Mouse (Mus musculus): ENCODE results near the gene Wnt7b. TPM values are rescaled to one million over a fixed set of nuclear protein-coding genes. Genes with fewer than 3 reads are reported as not detected.

The Wnt7b gene
- polyA plus RNA-seq (2015; fragmentation: Nextera tagmentation; extraction: Ambion mirVana): 0.18 and 0.21 TPM in 2 replicates

GRCm38 (mm10) chr15:85582356-85582910, at the start of gene Wnt7b:
TSS of gene Wnt7b (minus strand) at chr15:85582473.
- WGBS (ENCODE audit: insufficient replicate concordance): 6% methylated on average over 19 of the region's 19 CpGs
- Histone ChIP-seq H3K9ac (no peak within 1 kb of the TSS), H3K4me2 (peak within 1 kb of the TSS; percentile 58), H3K9me3 (replicated peaks) (no peaks in the 10 kb centered on the region), H3K36me3 (replicated peaks) (no peaks in the 10 kb centered on the region), H3K4me1 (replicated peaks) (0 out of 2 replicates have a peak, but pooled peaks cover 2% of the 10 kb centered on the region), H3K27ac (replicated peaks) (no peak within 1 kb of the TSS), H3K4me3 (replicated peaks) (peak within 1 kb of the TSS; percentile 36), H3K27me3 (peaks cover 85% of the 10 kb centered on the region)
- ATAC-seq (ENCODE audit: insufficient read depth): no peak

- H3K27me3 ChIP-seq: peaks cover 28% of the 10 kb centered on the region
- no peak for ATAC-seq (ENCODE audit: insufficient read depth)
- H3K27ac ChIP-seq (replicated peaks): no peak overlapping the region
- 69% methylated on average over 2 of the region's 2 CpGs for WGBS (ENCODE audit: insufficient replicate concordance)
- H3K4me1 ChIP-seq (replicated peaks): peaks cover 21% of the 10 kb centered on the region
- H3K4me3 ChIP-seq (replicated peaks): no peak overlapping the region
- H3K4me2 ChIP-seq: no peak overlapping the region
- no peaks in the 10 kb centered on the region for H3K9me3 ChIP-seq (replicated peaks)
- no peaks in the 10 kb centered on the region for H3K36me3 ChIP-seq (replicated peaks)
- no peak overlapping the region for H3K9ac ChIP-seq
Measured at GRCm38 (mm10) chr15:85631591-85631990, 49.3 kb upstream of the Wnt7b start.

DNA sequence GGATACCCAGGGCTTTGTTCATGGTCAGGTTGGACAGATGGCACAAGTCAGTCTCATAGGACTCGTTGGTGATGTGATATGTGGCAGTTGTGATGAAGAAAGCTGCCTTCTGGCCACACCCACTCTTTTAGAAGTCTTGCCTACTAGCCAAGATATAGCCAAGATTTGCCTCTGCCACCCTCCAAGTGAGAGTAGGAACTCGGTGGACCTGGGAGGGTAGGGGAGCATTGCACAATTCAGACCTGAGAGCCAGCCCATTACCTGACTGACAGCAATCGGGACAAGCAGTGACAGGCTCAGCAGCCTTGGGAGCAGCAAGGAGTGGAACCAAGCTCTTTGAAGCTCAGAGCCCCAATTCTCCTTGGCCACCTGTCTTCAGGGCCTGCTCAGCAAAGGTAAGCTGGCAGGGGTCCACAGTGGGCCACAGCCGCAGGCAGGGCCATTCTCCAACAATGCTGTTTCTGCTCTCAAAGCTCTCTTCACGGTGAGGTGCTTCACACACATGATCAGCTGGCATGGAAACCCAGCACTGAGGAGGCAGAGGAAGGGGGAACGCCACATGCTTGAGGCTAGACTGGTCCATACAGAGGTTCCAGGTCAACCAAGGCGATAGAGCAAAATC, 47.8 kb upstream of the Wnt7b start:
- no peak for ATAC-seq (ENCODE audit: insufficient read depth)
- H3K4me1 ChIP-seq (replicated peaks): peaks cover 17% of the 10 kb centered on the region
- no peak overlapping the region for H3K4me3 ChIP-seq (replicated peaks)
- H3K27ac ChIP-seq (replicated peaks): no peak overlapping the region
- 57% methylated on average over 7 of the region's 7 CpGs for WGBS (ENCODE audit: insufficient replicate concordance)
- no peak overlapping the region for H3K4me2 ChIP-seq
- no peak overlapping the region for H3K9ac ChIP-seq
- peaks cover 43% of the 10 kb centered on the region for H3K27me3 ChIP-seq
- H3K36me3 ChIP-seq (replicated peaks): no peaks in the 10 kb centered on the region
- no peaks in the 10 kb centered on the region for H3K9me3 ChIP-seq (replicated peaks)

DNA sequence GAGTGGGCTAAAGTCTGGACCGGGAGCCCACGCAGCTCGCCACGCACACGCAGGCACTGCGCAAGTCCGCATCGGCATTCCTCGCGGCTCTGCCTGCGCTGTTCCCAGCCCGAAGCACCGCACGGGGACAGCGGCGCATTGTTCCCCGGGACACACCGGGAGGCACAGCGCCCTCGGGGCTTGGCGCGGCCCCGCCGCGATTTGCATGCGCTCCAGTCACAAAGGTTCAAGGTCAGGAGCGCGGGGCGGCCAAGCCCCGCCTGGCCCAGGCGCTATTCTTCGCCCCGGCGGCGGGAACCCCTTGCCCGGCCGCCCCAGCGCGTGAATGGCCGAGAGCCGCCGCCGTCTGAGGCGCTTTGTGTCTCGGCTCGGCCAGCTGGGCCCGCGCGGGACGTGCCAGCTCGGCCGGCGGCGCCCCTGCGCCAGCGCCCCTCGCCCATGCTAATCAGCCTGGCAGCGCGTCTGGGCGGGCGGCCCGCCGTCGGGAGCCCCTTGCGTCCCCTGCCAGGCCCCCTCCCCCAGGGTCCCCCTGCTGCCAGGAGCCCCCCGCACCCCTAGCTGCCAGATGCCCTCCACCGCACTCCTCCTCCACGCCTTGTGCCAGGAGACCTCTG, 43.5 kb upstream of the Wnt7b start:
- 4% methylated on average over 68 of the region's 68 CpGs for WGBS (ENCODE audit: insufficient replicate concordance)
- H3K9ac ChIP-seq: no peak overlapping the region
- 0 out of 2 replicates have a peak, but pooled peaks cover 6% of the 10 kb centered on the region for H3K4me1 ChIP-seq (replicated peaks)
- peak overlapping the region; percentile 55 for H3K4me2 ChIP-seq
- H3K36me3 ChIP-seq (replicated peaks): no peaks in the 10 kb centered on the region
- ATAC-seq (ENCODE audit: insufficient read depth): no peak
- no peaks in the 10 kb centered on the region for H3K9me3 ChIP-seq (replicated peaks)
- H3K4me3 ChIP-seq (replicated peaks): peak overlapping the region; percentile 32
- no peak overlapping the region for H3K27ac ChIP-seq (replicated peaks)
- H3K27me3 ChIP-seq: peaks cover 86% of the 10 kb centered on the region

DNA sequence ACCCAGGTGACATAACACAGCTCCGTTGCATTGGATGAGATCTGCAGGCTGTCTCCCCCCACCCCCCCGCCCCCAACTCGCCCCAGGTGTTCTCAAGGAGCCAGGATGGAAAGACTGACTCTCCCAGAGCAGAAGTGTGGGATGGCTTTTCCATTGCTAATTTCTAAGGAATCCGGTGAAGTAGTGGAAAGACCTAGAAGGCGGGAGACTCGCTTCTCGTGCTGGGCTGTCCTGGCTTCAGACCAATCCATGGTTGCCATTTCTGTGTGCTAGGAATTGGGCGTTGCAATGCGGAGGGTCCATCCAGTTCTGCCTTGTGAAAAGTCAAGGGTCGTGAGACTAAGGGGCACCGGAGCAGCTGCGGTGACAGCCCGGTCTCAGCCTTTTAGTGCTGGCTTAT, 39.9 kb upstream of the Wnt7b start:
- Histone ChIP-seq H3K27ac (replicated peaks) (no peak overlapping the region), H3K4me2 (no peak overlapping the region), H3K9me3 (replicated peaks) (no peaks in the 10 kb centered on the region), H3K4me3 (replicated peaks) (no peak overlapping the region), H3K27me3 (peaks cover 73% of the 10 kb centered on the region), H3K4me1 (replicated peaks) (0 out of 2 replicates have a peak, but pooled peaks cover 6% of the 10 kb centered on the region), H3K9ac (no peak overlapping the region), H3K36me3 (replicated peaks) (no peaks in the 10 kb centered on the region)
- ATAC-seq (ENCODE audit: insufficient read depth): no peak
- WGBS (ENCODE audit: insufficient replicate concordance): 67% methylated on average over 13 of the region's 13 CpGs

GRCm38 (mm10) chr15:85615537-85616100, 33.3 kb upstream of the Wnt7b start:
- Histone ChIP-seq H3K4me2 (no peak overlapping the region), H3K9me3 (replicated peaks) (no peaks in the 10 kb centered on the region), H3K9ac (no peak overlapping the region), H3K27ac (replicated peaks) (no peak overlapping the region), H3K4me1 (replicated peaks) (0 out of 2 replicates have a peak, but pooled peaks cover 3% of the 10 kb centered on the region), H3K36me3 (replicated peaks) (no peaks in the 10 kb centered on the region), H3K4me3 (replicated peaks) (no peak overlapping the region), H3K27me3 (peaks cover 31% of the 10 kb centered on the region)
- WGBS (ENCODE audit: insufficient replicate concordance): 13% methylated on average over 21 of the region's 21 CpGs
- ATAC-seq (ENCODE audit: insufficient read depth): no peak

- no peak overlapping the region for H3K27ac ChIP-seq (replicated peaks)
- no peak overlapping the region for H3K9ac ChIP-seq
- H3K4me3 ChIP-seq (replicated peaks): no peak overlapping the region
- peaks cover 31% of the 10 kb centered on the region for H3K27me3 ChIP-seq
- H3K4me1 ChIP-seq (replicated peaks): 0 out of 2 replicates have a peak, but pooled peaks cover 3% of the 10 kb centered on the region
- H3K9me3 ChIP-seq (replicated peaks): no peaks in the 10 kb centered on the region
- no peak overlapping the region for H3K4me2 ChIP-seq
- 38% methylated on average over 22 of the region's 22 CpGs for WGBS (ENCODE audit: insufficient replicate concordance)
- ATAC-seq (ENCODE audit: insufficient read depth): no peak
- H3K36me3 ChIP-seq (replicated peaks): no peaks in the 10 kb centered on the region
Measured at GRCm38 (mm10) chr15:85615075-85615474, 32.8 kb upstream of the Wnt7b start.

- no peaks in the 10 kb centered on the region for H3K9me3 ChIP-seq (replicated peaks)
- H3K27ac ChIP-seq (replicated peaks): no peak overlapping the region
- H3K4me3 ChIP-seq (replicated peaks): no peak overlapping the region
- no peak for ATAC-seq (ENCODE audit: insufficient read depth)
- H3K27me3 ChIP-seq: peaks cover 31% of the 10 kb centered on the region
- no peaks in the 10 kb centered on the region for H3K36me3 ChIP-seq (replicated peaks)
- 0 out of 2 replicates have a peak, but pooled peaks cover 3% of the 10 kb centered on the region for H3K4me1 ChIP-seq (replicated peaks)
- no peak overlapping the region for H3K9ac ChIP-seq
- 68% methylated on average over 17 of the region's 17 CpGs for WGBS (ENCODE audit: insufficient replicate concordance)
- H3K4me2 ChIP-seq: no peak overlapping the region
Measured at GRCm38 (mm10) chr15:85613358-85614266, 31.3 kb upstream of the Wnt7b start.

DNA sequence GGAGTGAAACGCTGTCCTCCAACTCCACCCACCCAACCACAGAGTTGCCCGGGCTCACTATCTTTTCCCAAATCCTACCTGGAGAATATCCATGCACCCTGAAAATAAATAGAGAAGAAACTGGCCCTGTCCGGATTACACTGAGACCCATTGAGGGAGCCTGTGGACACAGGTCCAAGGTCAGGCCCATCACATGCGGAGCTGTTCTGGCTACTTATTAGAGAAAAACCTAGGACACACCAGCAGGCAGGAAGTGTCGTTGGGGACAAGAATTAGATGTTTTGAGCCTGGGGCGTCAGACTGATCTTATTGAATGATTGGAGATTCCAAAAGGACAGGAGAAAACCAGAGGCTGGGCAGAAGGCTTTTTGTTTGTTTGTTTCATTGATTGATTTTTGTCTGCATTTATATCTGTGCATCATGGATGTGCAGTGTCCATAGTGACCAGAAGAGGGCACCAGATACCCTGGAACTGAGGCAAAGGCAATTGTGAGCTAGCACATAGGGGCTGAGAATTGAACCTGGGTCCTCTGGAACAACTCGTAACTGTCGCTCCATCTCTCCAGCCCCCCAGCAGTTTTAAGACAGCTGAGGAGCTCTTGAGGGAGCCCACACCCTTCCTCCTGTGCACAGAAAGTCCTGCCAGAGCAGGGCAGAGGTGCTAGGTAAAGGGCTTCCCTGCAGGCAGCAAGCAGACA, 30.5 kb upstream of the Wnt7b start:
- ATAC-seq (ENCODE audit: insufficient read depth): no peak
- no peaks in the 10 kb centered on the region for H3K36me3 ChIP-seq (replicated peaks)
- no peak overlapping the region for H3K4me2 ChIP-seq
- H3K27me3 ChIP-seq: peaks cover 27% of the 10 kb centered on the region
- 0 out of 2 replicates have a peak, but pooled peaks cover 3% of the 10 kb centered on the region for H3K4me1 ChIP-seq (replicated peaks)
- no peak overlapping the region for H3K4me3 ChIP-seq (replicated peaks)
- no peaks in the 10 kb centered on the region for H3K9me3 ChIP-seq (replicated peaks)
- H3K9ac ChIP-seq: no peak overlapping the region
- WGBS (ENCODE audit: insufficient replicate concordance): 57% methylated on average over 8 of the region's 8 CpGs
- no peak overlapping the region for H3K27ac ChIP-seq (replicated peaks)
